Mouse (Mus musculus): ENCODE measurements around the gene Wdr66.
A peak's percentile ranks its signal among the peaks of the same experiment; 100 is the strongest.

Gene Wdr66

DNA sequence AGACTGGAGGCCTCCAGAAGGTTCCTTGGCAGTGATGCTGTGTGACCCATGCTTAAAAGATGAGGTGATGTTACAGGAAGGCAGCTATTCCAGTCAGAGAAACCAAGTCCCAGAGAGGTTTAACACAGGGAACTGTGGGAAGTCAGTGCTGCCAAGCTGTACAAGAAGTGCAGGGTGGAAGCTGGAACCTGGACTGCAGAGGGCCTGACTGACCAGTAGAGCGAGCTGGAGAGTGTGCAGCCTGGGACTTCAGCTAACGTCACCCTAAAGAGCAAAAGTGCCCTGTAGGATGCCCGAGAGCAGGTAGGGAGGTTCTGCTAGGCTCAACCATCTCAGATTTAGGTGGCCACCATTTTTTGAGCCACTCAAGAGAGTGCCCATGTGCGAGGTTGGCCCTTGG lies 111.0 kb downstream of the Wdr66 start:
- DNase-seq: no peak

DNA sequence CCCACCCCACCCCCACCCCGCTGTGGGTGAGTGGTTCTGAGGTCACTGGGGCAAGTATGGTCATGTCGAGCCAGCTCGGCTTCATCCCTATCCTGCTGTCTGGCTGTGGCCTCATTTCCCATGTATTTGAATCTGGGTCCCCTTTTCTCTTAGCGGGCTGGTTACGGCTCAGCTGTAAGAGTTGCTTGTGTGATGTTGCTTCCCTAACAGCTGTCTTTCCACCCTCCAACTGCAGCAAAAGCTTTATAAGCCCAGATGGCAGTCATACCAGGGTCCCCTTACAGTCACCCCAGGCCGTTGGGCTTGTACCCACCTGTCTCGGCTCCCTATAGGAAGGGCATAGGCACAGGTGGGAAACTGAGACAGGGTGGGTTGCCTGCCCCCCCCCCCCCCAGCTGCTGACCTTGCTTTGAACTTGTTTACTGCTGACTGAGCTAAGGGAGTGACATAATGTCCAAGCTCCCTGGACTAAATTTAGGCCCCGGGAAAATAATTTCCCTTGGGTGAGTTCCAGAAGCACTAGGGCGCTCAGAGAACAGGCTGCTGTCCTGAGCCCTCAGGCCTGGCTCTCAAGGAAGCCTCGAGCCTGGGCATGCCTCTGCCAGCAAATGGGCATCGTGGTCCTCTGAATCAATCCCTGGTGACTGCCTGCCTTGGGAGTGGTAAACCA lies 112.5 kb downstream of the Wdr66 start:
- DNase-seq: no peak

DNA sequence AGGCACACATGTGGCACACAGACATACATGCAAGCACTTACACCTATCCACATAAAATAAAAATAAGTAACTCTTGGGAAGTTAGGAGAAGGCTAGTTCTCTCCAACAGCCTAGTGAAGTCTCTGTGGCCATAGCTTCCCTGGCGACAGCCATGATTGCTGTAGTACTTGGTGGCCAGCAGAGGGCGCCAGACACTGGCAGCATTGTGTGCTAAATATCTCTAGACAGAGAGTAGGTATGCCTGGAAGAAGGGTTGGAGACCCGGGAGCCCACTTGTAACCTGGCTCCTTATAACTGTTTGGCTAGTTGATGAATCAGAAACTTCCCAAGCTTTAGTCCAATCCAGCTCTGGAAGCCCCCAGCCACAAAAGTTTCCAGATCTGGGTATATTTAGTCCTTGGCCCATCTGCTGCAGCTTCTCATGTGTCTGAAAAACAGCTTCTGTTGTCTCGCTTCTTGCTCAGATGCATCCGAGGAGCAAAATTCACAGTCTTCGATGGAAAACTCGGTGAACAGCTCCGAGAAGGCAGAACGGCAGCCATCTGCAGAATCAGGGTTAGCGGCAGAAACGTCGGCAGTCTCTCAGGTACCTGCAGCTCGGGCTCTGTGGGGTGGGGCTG lies 117.1 kb downstream of the Wdr66 start:
- peak; percentile 51 for DNase-seq

GRCm38 (mm10) chr5:123370049-123370448 lies 118.1 kb downstream of the Wdr66 start:
- no peak for DNase-seq

DNA sequence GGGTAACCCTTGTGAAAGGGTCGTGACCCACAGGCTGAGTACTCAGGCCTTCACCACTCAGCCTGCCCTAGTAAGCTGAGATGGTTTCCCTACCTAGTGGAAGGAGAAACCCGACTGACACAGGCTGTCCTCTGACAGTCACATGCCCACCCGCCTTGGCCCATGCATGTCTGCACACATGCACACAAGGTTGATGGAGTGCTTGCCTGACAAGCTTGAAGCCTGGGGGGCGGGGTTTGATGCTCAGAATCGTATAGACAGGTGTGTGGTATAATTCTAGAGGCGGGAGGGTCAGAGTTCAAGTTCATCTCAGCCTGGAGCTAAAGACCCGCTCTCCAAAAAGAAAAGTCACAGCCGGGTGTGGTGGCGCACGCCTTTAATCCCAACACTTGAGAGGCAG lies 123.4 kb downstream of the Wdr66 start:
- no peak for DNase-seq

GRCm38 (mm10) chr5:123375793-123376452 lies 124.0 kb downstream of the Wdr66 start:
- no peak for DNase-seq

GRCm38 (mm10) chr5:123376569-123376968 lies 124.7 kb downstream of the Wdr66 start:
- DNase-seq: no peak

Data from thymus, postnatal 25 days (tissue).